Mouse (Mus musculus) T-cell, adult 2 months (primary cell): ENCODE measurements around the gene Caly.
A peak's percentile ranks its signal among the peaks of the same experiment; 100 is the strongest.

ENCODE experiments used
- DNase-seq: peaks from one replicate; pipeline ENCODE4 v3.0.0; 2022; ENCODE audit warnings: low spot score

The Caly gene

DNA sequence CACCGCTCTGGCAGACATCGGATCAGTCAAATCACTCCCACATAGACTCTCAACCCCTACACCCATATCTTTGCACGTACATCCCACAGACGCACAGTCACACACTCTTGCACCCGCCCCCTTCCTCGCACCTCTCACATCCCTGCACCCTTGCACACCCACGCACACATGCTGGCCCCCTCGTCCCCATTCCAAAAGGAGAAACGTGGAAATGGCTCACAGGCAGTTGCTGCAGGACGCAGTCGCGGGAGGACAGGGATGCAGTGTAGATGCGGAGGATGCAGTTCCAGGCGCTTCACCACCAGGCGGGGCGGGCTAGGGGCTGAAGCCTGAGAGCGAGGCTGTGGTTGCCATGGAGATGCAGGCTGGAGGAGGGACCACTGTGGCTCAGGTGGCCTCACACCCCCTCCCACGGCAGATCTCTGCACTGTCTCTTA lies at the start of gene Caly:
Gene Caly (minus strand): TSS at position 307 of the 437 bp plus-strand sequence.
- DNase-seq: peak; percentile 19

DNA sequence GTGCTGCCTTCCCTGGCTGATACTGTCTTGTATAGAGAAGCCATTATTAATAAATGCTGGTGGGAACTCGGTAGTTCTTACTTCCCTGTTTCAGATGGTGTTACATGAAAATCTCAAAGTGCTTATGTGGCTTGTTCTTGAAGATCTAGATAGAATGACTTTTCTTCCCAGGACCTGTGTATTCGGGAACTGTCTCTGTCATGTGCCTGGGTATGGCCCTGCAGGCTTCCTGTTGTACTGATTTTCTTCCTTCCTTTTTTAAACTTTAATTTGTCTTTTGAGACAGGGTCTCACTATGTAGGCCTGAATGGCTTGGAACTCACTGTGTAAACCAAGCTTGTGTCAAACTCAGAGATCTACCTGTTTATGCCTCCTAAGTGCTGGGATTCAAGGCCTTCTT lies 45.6 kb upstream of the Caly start:
- DNase-seq: no peak

DNA sequence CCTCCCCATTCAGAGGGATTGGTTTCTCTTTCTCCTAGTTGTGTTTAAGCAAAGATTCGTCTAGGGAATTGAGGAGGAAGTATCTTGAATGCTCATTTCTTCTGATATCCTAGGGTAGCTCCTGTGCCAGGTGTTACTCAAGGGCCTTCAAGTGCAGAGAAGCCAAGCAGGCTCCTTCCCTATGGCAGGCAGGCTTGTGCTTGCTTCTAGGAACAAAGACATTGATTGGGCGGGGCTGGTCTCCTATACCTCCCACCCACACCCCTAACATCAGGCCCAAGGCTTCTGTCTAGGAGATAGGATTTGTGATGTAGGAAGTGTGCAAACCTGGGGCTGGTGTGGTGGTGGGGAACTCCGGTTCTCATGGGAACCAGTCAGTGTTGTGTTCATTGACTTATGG lies 44.6 kb upstream of the Caly start:
- DNase-seq: no peak

DNA sequence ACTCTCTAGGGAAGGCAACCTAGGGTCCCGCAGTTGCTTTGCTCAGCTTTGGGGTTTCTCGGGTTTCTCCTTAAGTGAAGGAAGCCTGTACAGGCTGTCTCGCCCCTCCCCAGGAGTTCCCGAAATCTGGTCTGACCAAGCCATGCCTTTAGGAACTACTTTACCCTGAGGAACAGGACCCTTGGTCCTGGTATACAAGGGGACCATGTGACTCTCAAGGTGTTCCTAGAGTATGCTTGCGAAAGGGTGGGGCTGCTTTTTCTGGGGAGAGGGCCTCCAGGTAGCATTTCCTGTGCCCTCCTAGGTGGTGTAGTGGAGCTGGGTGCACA lies 43.6 kb upstream of the Caly start:
- DNase-seq: no peak

GRCm38 (mm10) chr7:140125278-140126021 lies 43.1 kb upstream of the Caly start:
- peak; percentile 83 for DNase-seq

DNA sequence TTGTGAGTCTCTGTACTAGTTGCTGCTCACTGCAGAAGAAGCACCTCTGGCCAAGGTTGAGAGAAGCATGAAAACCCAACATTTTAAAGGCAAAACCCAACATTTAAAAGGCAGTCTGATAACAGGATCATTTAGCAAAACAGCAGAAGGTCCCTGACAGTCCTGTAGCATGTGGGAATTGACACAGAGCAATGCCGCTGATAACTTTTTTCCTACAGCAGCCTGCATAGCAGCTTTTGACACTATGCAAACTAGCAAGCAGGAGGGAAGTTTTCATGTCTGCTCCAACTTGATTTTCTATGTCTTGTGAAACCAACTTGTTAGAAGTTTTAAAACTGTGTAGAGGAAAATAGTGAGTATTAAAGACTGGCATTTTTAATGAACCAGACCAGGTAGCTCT lies 42.0 kb upstream of the Caly start:
- DNase-seq: no peak

GRCm38 (mm10) chr7:140122765-140123164 lies 40.4 kb upstream of the Caly start:
- DNase-seq: no peak

DNA sequence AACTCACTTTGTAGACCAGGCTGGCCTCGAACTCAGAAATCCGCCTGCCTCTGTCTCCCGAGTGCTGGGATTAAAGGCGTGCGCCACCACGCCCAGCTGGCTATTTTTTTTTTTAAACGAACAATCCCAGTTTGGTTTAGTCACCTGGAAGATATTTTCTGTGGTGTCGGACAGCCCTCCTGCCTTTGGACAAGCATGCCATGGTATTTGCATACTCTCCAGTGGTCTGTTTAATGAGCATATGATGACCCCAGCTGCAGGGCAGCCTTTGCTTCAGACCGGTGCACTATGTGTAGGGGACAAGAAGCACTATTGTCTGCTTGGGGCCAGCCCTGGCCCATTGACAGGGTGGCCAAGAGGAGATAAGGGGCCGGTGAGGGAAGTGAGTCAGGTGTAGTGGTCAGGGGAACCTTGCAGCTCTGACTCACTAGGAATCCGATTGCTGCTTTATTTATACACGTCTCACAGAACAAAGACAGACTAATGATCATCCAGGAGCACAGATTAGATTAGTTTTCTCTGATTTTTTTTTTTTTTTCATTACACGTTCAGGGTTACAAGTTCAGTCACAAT lies 39.1 kb upstream of the Caly start:
- DNase-seq: no peak

- DNase-seq: no peak
Observed at GRCm38 (mm10) chr7:140120484-140120883, 38.1 kb upstream of the Caly start.

DNA sequence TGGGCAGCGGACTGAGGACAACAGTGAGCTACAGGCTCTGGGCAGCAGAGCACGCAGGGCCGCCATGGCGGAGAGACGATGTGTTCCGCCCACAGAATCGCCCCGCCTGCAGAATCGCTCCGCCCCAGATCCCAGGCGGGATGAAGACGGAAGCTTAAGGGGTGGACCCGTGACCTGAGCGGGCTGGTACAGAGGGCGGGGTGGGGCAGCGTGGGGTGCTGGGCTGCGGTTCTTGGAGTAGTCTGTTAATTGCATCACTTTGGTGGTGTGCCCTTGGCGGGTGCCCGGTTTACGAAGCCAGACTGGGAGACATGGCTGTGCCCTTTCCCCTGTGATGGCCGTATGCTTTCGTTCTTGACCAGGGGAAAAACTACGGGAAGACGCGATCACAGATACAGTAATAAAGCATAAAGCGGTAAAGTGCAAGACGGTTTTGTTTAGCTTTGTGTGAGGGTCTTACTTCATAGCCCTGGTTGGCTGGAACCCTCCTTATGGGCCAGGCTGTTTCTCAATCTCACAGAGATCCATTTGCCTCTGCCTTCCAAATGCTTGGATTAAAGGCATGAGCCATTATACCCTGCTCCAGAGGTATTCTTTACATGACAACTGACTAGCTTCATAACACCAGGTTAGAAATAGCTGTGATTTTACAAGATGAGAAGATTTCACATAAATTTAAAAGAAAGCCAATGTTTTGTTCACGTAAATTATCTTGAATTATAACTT lies 34.1 kb upstream of the Caly start, which contains the start of gene Echs1:
Gene Echs1 (minus strand): TSS at position 148 of the 726 bp plus-strand sequence.
- peak; percentile 88 for DNase-seq

DNA sequence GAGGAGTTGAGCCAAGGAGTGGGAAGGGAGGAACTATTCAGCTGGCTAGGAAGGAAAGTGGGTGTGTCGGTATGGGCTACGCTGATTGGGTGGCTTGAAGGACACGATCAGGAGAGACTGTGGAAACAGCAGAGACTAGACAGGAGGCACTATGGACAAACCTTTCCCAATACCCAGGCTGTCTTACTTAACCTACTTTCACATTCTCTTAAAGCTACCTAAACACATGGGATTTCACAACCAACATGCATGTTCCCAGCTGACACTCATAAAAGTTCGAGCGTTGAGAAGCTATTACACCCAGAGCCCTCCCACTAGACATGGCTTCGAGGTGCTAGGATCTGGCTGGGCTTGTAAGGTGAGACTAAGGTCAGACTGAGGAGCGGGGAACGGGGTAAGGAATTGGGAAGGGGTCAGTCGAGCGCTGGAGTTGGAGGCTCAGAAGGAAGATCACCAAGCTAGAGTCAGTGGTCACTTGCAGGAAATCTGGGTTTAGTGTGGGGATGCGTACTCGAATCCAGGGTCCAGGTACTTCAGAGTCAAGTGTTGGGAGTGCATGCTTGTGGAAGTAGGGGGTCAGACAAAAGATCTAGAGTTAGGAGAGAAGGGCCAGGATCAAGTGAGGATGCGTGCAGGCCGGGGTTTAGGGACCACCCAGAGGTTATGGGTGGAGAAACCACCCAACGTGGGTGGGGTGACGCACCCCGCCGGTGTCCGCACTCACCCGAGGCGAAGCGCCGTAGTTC lies 33.4 kb upstream of the Caly start, which contains the start of gene Paox:
Gene Paox (plus strand): TSS at position 217 of the 746 bp plus-strand sequence.
- DNase-seq: no peak

DNA sequence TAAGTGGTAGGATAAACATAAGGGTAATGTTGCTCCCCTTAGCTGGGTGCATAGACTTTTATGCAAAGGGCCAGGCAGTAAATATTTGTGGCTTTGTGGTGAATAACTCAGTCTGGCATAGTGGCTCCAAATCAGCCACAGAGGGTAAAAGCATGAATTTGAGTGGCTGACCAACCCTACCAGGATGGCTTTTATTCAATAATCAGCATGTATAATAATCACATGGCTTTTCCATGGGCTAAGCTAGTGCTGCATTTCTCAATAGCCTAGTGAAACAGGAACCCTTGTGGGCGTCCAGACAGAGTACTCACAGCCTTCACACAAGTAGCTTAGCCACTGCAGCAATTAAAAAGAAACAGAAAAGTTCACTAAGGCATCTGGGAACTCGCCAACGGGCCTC lies 29.6 kb upstream of the Caly start:
- DNase-seq: no peak

- DNase-seq: no peak
Observed at GRCm38 (mm10) chr7:140104009-140104408, 21.7 kb upstream of the Caly start.

DNA sequence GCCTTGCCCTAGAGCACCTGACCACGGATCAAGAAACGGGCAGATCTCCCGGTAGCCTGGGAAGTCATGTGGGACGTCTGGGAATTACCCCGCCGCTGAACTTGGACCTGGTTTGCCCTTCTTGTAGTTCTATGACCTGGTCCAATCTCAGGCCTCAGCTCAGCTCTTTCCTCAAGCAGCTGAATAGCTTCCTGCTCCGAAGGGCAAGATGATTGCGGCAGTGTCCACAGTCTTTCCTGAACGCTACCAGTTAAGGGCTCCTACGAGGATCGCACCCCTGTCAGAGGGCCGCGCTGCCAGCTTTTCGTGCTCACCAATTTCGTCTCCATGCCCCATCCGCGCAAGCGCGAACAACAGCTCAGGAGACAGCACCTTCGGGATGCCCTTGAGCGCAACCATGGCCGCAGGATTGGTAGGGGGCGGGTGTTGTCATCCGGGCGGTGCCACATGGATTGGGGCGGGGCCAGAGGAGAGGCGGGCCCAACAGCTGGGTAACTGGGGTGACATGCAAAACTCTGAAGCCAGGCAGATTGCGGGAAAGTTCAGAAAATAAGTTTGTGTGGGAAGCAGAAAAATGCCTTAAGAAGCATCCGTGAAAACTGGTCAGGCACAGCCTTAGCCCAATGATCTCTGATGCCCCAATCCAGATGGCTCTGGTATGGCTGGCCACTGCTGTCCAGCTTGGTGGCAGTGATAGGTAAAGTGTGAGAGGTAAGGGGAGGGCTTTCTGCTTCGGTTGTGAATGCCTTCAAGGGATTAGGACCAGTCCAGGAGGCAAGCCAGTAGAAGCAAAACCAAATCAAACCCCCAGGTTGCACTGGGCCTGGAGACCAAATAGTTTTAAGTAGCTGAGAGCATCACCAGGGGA lies 19.9 kb upstream of the Caly start, which contains the start of gene Fuom:
Gene Fuom (minus strand): TSS at position 449 of the 868 bp plus-strand sequence.
- DNase-seq: peak; percentile 85

DNA sequence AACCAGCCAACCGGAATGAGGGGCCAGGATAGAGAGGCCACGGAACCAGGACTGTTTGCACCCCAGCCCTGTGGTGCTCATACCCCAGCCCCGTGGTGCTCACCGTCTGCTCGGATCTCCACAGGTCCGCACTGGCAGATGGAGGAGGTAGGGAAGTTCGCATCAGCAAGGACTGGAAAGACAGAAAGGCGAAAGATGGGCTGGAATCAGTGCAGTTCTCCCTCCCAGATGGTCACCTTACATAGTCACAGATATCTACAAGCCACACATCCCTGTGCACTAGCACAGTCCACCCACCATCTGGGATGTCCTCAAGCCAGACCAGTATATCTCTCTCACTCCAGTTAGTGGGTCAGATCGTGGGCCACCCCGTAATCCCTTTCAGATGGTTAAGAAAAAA lies 19.1 kb upstream of the Caly start:
- DNase-seq: no peak

DNA sequence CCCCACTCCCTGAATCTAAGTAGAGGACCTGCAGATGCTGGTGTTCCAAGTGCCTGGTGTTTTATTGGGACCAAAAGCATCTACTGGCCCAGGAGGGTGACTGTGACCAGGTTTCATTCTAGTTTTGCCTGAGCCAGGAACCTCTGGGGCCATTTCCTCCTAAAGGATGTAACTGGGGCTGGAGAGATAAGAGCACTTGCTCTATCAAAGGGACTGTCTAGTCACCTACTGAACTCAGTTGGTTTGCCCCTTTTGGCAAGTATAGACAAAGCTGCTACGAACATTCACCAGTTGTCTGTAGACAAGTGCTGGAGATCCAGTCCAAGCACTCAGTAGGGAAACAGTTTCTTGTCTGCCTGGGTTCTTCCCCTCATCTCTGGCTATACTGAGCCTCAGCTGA lies 16.1 kb upstream of the Caly start:
- DNase-seq: no peak

DNA sequence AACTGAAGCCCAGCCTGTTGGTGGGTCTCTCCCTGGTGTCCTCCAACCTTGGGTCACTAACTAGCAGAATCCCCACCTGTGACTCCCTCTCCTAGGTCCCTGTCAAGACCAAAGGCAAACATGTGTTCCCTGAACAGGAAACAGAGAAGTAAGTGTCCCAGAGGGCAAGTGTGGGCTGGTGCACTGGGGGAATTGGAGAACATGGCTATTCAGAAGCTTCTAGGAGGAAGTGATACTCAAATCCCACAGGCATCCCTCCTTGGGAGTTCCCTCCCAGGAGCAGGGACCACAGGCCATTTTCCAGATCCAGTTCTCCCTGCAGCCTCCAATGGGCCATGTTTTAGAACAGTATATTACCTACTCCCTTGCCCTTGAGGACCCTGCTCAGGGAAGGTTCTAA lies 13.7 kb upstream of the Caly start:
- DNase-seq: no peak

GRCm38 (mm10) chr7:140095556-140095955 lies 13.2 kb upstream of the Caly start:
- DNase-seq: no peak

- no peak for DNase-seq
Observed at GRCm38 (mm10) chr7:140094954-140095353, 12.6 kb upstream of the Caly start.

DNA sequence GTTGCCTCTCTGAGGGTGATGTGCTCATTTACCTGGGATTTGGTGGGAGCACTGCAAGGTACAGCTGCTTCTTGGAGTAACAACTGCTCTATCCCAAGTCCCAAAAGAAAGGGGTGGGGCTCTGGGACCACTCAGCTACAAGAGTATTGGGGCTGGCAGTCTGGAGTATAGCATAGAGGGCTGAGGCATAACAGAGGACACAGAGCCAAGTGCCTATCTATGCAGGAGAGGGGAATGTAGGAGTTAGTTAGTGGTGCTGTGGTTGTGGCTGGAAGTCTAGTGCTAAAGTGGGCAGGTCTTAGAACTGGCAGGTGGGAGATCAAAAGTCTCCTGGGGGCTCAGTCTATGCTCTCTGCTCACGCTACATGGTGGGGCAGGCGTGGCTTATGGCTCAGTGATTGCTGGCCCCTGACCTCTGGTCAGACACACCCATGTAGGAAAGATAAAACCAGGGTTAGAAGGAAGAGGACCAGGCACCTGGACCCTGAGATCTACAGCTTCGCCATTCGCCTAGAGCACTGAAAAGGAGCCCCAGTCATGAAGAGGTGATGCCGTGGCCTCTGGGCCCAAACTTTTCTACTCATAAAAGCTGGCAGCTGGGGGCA lies 10.7 kb upstream of the Caly start, which contains the start of gene Prap1:
Gene Prap1 (plus strand): TSS at position 472 of the 605 bp plus-strand sequence.
- DNase-seq: no peak

DNA sequence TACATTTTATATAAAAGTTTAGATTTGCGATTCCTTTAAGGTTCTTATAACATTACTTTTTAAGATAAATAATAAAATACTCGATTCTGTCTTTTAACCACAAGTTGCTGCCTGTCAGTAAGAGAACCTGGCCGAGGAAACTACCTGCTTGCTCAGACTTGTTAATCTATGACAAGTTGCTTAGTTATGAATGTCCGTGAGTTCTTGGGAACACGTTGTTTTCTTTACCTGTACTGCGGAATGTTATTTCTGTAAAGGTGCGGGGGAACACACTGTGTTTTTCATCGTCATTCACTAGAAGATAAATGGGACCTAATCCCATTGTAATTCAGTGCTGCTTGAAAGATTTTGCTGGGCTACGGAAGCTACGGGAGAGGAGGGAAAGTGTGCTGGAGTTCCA lies 8.3 kb upstream of the Caly start:
- no peak for DNase-seq
